Mouse (Mus musculus): ENCODE data around the gene Nsmce3.

DNA sequence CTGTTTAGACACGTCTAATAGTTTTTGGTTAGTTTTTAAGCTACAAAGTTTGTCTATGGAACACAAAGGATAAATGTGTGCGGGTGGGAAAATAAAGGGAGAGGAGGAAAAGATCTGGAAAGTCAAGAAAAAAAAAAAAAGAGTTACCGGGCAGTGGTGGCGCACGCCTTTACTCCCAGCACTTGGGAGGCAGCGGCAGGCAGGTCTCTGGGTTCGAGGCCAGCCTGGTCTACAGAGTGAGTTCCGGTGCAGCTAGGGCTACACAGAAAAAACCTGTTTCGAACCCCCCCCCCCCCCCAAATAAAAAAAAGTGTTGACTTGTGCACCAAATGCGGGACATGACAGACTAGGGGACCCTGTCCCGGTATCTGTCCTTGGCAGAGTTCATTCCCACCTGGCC is 469 bp upstream of the Nsmce3 start:
- TF ChIP-seq POLR2A (IDR thresholded peaks at IDR 0.05; ENCODE audit: insufficient read depth, low read depth, low read length) (no peak), EP300 (IDR thresholded peaks at IDR 0.05; ENCODE audit: insufficient read depth, low read depth, low read length) (no peak)

Measured in heart, adult 2 months (tissue).